Mouse (Mus musculus): Measurements from ENCODE around the gene Loxl4. TPM values are rescaled to one million over a fixed set of nuclear protein-coding genes. Genes with fewer than 3 reads are reported as not detected.

Loxl4 gene
- total RNA-seq (2023), result not detected

GRCm38 (mm10) chr19:42612654-42613053 is at the start of gene Loxl4:
Gene Loxl4, minus strand, starts transcription at chr19:42612813.

Other genes with a start within 250 kb of the Loxl4 start
- gene Crtac1, start 181.0 kb downstream of the Loxl4 start, total RNA-seq (2023), result 1 to 10 TPM; 5.0 to 6.1 TPM
- 10 to 100 TPM; 26.8 to 30.7 TPM for gene R3hcc1l, start 94.1 kb downstream of the Loxl4 start, total RNA-seq (2023)
- gene Pyroxd2, start 140.0 kb upstream of the Loxl4 start, total RNA-seq (2023), result 10 to 100 TPM in 1 of 2 experiments, 1 to 10 TPM in 1; 7.3 to 10.3 TPM
- gene Hps1, start 167.2 kb upstream of the Loxl4 start, total RNA-seq (2023), result 10 to 100 TPM; 18.5 to 19.0 TPM